Mouse (Mus musculus) C3H10T1/2 (cell line): ENCODE results near the gene Gm15155. TPM values are rescaled to one million over a fixed set of nuclear protein-coding genes. Genes with fewer than 3 reads are reported as not detected.

Experiments used
- polyA plus RNA-seq, 2 experiments: library from polyadenylated mRNA; unstranded; fragments of >200 nt; fragmentation: generic; extraction: Trizol; gene quantifications; one replicate each; pipeline ENCODE4 v1.2.1; 2012; ENCODE audit warnings: missing spikeins in 2 of 2

Gene Gm15155
- not detected for polyA plus RNA-seq

DNA sequence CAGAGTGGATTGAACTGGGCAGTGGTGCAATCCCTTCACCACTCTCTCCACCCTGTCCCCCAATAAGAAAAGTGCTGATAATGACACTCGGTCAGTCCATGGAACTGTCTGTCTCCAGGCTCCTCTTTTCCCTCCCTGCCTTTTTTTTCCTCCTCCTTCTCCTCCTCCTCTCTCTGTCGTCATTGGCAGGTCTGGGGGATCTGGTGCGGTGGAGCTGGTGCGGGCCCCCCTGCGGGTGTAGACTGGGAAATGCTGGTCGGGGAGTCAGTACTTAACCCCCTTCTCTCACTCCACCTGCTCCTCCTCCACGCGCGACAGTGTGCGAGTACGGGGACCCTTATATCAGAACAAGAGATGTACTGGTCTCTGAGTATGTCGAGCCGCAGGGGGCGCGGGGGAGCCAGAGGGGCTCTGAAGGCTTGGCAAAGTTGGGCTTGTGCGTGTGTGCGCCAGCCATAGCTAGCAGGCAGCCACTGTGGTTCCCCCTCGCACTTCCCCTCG is at the start of gene Gm15155:
Gene Gm15155 (plus strand): TSS at position 401 of the 501 bp plus-strand sequence.

DNA sequence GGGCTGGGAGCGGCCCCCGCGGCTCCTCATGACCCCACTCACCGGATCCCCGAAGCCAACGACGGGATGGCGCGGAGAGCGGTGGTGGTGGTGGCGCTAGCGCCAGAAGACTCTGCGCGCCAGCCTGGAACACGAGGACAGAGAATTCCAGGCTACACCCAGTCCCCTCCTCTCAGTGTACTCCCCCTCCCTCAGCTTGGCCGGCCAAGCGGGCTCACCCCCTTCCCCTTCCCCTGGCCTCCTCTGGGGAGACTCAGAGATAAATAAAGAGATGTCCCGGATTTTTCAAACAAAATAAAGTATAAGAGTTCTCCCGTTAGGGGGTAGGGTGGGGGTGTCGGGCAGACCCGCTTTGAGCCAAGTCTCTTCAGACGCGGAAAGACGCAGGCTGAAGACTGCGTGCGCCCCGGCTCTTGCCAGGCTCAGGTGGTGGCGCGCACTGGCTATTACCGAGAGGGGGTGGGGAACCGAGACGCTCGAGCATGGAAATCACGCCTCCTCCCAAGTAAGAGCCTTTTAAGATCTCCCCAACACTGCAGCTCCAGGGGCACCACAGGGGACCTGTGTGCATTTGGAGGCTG is 750 bp upstream of the Gm15155 start, which contains the start of gene Ptchd1:
Gene Ptchd1 (minus strand): TSS at position 114 of the 581 bp plus-strand sequence.

Other genes with a start within 250 kb of the Gm15155 start
- gene Ptchd1, start 927 bp upstream of the Gm15155 start, polyA plus RNA-seq: 1 to 10 TPM in 1 of 2 experiments, under 1 TPM in 1; 0.19 to 3.6 TPM